Mouse (Mus musculus): ENCODE data around the gene Rftn1. TPM values are rescaled to one million over a fixed set of nuclear protein-coding genes. Genes with fewer than 3 reads are reported as not detected.

Rftn1 gene
- polyA plus RNA-seq, 1 experiment from 2014 or later = 13.9 TPM

DNA sequence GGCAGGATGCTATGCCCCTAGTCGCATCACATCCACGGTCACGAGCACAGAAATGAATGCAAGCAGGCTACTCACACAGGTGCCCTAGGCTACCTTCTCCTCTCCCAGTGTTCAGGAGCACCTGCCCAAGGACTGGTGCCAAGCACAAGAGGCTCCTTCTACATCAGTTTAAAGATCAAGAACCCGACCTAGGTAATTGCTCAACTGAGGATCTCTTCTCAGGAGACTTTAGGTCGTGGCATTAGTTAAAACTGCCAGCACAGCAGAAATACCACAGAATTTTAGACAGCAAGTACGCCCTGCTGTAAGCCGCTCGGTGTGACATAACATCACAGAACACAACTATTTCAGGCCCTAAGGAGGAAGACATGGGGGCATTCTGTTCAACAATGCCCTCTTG lies 100.7 kb downstream of the Rftn1 start:
- Histone ChIP-seq H3K4me1 (ENCODE audit: insufficient read depth, low read length) (no peaks in the 10 kb centered on the region), H3K4me2 (replicated peaks; ENCODE audit: low read depth, low read length) (no peak overlapping the region), H3K4me3 (ENCODE audit: low read length) (no peak overlapping the region), H3K9ac (replicated peaks; ENCODE audit: low read length) (no peak overlapping the region), H3K9me3 (ENCODE audit: low read length) (no peaks in the 10 kb centered on the region), H3K27me3 (ENCODE audit: insufficient read depth, low read length) (no peaks in the 10 kb centered on the region), H3K36me3 (ENCODE audit: insufficient read depth, low read length) (no peaks in the 10 kb centered on the region), H3K27ac (ENCODE audit: low read length) (no peak overlapping the region)
- no peak for ATAC-seq (ENCODE audit: low FRiP score, low TSS enrichment)
- 86% methylated on average over 8 of the region's 8 CpGs for whole genome bisulfite sequencing

DNA sequence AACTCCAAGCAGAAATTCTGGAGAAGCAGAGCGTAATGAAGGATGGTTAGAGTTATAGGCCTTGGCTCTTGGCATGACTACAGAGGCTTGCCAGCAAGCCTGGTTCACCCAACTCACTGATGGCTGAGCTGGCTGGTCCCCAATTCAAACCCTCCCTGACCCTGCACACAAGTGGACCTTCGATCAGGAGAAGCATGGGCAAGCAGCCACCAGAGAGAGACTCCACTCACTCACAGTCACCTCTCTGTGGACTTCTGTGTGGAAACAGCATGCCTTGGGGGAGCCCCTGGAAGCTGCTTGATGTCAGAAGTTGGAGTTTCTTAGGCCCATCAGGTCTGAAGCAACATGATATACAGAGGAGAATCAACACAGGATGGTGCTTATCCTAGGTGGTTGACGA lies 102.4 kb downstream of the Rftn1 start:
- no peaks in the 10 kb centered on the region for H3K9me3 ChIP-seq (ENCODE audit: low read length)
- no peak overlapping the region for H3K9ac ChIP-seq (replicated peaks; ENCODE audit: low read length)
- no peak overlapping the region for H3K4me3 ChIP-seq (ENCODE audit: low read length)
- H3K27ac ChIP-seq (ENCODE audit: low read length) = no peak overlapping the region
- 87% methylated on average over 3 of the region's 3 CpGs for WGBS
- no peaks in the 10 kb centered on the region for H3K27me3 ChIP-seq (ENCODE audit: insufficient read depth, low read length)
- no peaks in the 10 kb centered on the region for H3K36me3 ChIP-seq (ENCODE audit: insufficient read depth, low read length)
- no peaks in the 10 kb centered on the region for H3K4me1 ChIP-seq (ENCODE audit: insufficient read depth, low read length)
- H3K4me2 ChIP-seq (replicated peaks; ENCODE audit: low read depth, low read length) = no peak overlapping the region
- ATAC-seq (ENCODE audit: low FRiP score, low TSS enrichment) = no peak

- H3K4me1 ChIP-seq (ENCODE audit: insufficient read depth, low read length) = no peaks in the 10 kb centered on the region
- H3K36me3 ChIP-seq (ENCODE audit: insufficient read depth, low read length) = no peaks in the 10 kb centered on the region
- H3K27me3 ChIP-seq (ENCODE audit: insufficient read depth, low read length) = no peaks in the 10 kb centered on the region
- H3K4me3 ChIP-seq (ENCODE audit: low read length) = no peak overlapping the region
- ATAC-seq (ENCODE audit: low FRiP score, low TSS enrichment) = no peak
- WGBS = 56% methylated on average over 4 of the region's 4 CpGs
- no peaks in the 10 kb centered on the region for H3K9me3 ChIP-seq (ENCODE audit: low read length)
- no peak overlapping the region for H3K9ac ChIP-seq (replicated peaks; ENCODE audit: low read length)
- no peak overlapping the region for H3K27ac ChIP-seq (ENCODE audit: low read length)
- H3K4me2 ChIP-seq (replicated peaks; ENCODE audit: low read depth, low read length) = no peak overlapping the region
Measured at GRCm38 (mm10) chr17:50086887-50087286, 103.6 kb downstream of the Rftn1 start.

- Histone ChIP-seq H3K9ac (replicated peaks; ENCODE audit: low read length) (no peak overlapping the region), H3K4me3 (ENCODE audit: low read length) (no peak overlapping the region), H3K4me1 (ENCODE audit: insufficient read depth, low read length) (no peaks in the 10 kb centered on the region), H3K36me3 (ENCODE audit: insufficient read depth, low read length) (no peaks in the 10 kb centered on the region), H3K27ac (ENCODE audit: low read length) (no peak overlapping the region), H3K4me2 (replicated peaks; ENCODE audit: low read depth, low read length) (no peak overlapping the region), H3K27me3 (ENCODE audit: insufficient read depth, low read length) (no peaks in the 10 kb centered on the region), H3K9me3 (ENCODE audit: low read length) (no peaks in the 10 kb centered on the region)
- no peak for ATAC-seq (ENCODE audit: low FRiP score, low TSS enrichment)
- 89% methylated on average over 6 of the region's 6 CpGs for WGBS
Measured at GRCm38 (mm10) chr17:50084721-50085120, 105.8 kb downstream of the Rftn1 start.

DNA sequence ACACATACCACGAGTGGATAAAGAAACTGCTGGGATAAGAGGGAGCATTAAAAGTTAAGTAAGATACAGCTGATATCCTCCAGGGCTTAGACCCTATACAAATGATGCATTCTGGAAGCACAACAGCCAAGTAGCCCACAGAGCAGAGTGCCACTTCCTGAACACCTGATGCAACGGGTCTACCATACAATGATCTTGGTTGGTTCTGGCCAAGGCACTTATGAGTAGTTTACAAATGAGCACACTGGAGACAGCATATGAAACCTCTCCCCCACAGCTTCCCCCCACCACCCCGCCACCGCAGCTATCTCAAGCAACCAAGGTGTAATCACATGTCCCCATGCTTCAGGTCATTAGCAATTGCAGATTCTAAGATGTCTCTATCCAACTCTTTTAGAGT lies 106.5 kb downstream of the Rftn1 start:
- no peaks in the 10 kb centered on the region for H3K27me3 ChIP-seq (ENCODE audit: insufficient read depth, low read length)
- WGBS = 92% methylated on average over 4 of the region's 4 CpGs
- H3K4me3 ChIP-seq (ENCODE audit: low read length) = no peak overlapping the region
- no peak overlapping the region for H3K9ac ChIP-seq (replicated peaks; ENCODE audit: low read length)
- H3K9me3 ChIP-seq (ENCODE audit: low read length) = no peaks in the 10 kb centered on the region
- no peaks in the 10 kb centered on the region for H3K4me1 ChIP-seq (ENCODE audit: insufficient read depth, low read length)
- ATAC-seq (ENCODE audit: low FRiP score, low TSS enrichment) = no peak
- no peak overlapping the region for H3K4me2 ChIP-seq (replicated peaks; ENCODE audit: low read depth, low read length)
- no peaks in the 10 kb centered on the region for H3K36me3 ChIP-seq (ENCODE audit: insufficient read depth, low read length)
- H3K27ac ChIP-seq (ENCODE audit: low read length) = no peak overlapping the region

DNA sequence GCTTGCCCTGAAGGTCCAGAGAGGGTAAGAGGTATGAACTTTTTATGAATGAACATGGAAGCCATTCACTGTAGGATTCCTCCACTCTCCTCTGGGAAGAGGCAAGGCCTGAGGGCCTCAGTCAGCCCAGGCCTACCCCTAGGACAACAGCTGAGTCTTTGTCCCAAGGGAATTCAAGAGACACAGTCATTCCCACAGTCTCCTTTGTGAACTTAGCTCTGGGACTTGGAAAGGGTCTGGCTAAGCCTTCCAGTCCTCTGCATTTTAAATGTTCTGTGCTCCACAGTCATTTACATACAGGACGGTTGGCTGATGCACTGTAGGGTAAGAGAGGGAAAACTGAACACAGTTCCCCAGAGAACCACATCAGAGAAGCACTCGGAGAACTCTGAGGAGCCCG lies 107.5 kb downstream of the Rftn1 start:
- Histone ChIP-seq H3K36me3 (ENCODE audit: insufficient read depth, low read length) (no peaks in the 10 kb centered on the region), H3K9me3 (ENCODE audit: low read length) (no peaks in the 10 kb centered on the region), H3K27ac (ENCODE audit: low read length) (no peak overlapping the region), H3K27me3 (ENCODE audit: insufficient read depth, low read length) (no peaks in the 10 kb centered on the region), H3K4me2 (replicated peaks; ENCODE audit: low read depth, low read length) (no peak overlapping the region), H3K9ac (replicated peaks; ENCODE audit: low read length) (no peak overlapping the region), H3K4me3 (ENCODE audit: low read length) (no peak overlapping the region), H3K4me1 (ENCODE audit: insufficient read depth, low read length) (no peaks in the 10 kb centered on the region)
- 79% methylated on average over 3 of the region's 3 CpGs for WGBS
- no peak for ATAC-seq (ENCODE audit: low FRiP score, low TSS enrichment)

- H3K9ac ChIP-seq (replicated peaks; ENCODE audit: low read length) = no peak overlapping the region
- no peak for ATAC-seq (ENCODE audit: low FRiP score, low TSS enrichment)
- 81% methylated on average over 9 of the region's 9 CpGs for WGBS
- no peaks in the 10 kb centered on the region for H3K9me3 ChIP-seq (ENCODE audit: low read length)
- no peak overlapping the region for H3K4me2 ChIP-seq (replicated peaks; ENCODE audit: low read depth, low read length)
- H3K27me3 ChIP-seq (ENCODE audit: insufficient read depth, low read length) = no peaks in the 10 kb centered on the region
- H3K27ac ChIP-seq (ENCODE audit: low read length) = no peak overlapping the region
- no peaks in the 10 kb centered on the region for H3K36me3 ChIP-seq (ENCODE audit: insufficient read depth, low read length)
- H3K4me1 ChIP-seq (ENCODE audit: insufficient read depth, low read length) = no peaks in the 10 kb centered on the region
- H3K4me3 ChIP-seq (ENCODE audit: low read length) = no peak overlapping the region
Measured at GRCm38 (mm10) chr17:50081647-50082046, 108.8 kb downstream of the Rftn1 start.

- Histone ChIP-seq H3K4me1 (ENCODE audit: insufficient read depth, low read length) (no peaks in the 10 kb centered on the region), H3K9ac (replicated peaks; ENCODE audit: low read length) (no peak overlapping the region), H3K36me3 (ENCODE audit: insufficient read depth, low read length) (no peaks in the 10 kb centered on the region), H3K4me3 (ENCODE audit: low read length) (no peak overlapping the region), H3K4me2 (replicated peaks; ENCODE audit: low read depth, low read length) (no peak overlapping the region), H3K27ac (ENCODE audit: low read length) (no peak overlapping the region), H3K9me3 (ENCODE audit: low read length) (no peaks in the 10 kb centered on the region), H3K27me3 (ENCODE audit: insufficient read depth, low read length) (no peaks in the 10 kb centered on the region)
- ATAC-seq (ENCODE audit: low FRiP score, low TSS enrichment) = no peak
- WGBS = 84% methylated on average over 4 of the region's 4 CpGs
Measured at GRCm38 (mm10) chr17:50080991-50081390, 109.5 kb downstream of the Rftn1 start.

GRCm38 (mm10) chr17:50078749-50079148 lies 111.7 kb downstream of the Rftn1 start:
- Histone ChIP-seq H3K4me3 (ENCODE audit: low read length) (no peak overlapping the region), H3K4me1 (ENCODE audit: insufficient read depth, low read length) (no peaks in the 10 kb centered on the region), H3K4me2 (replicated peaks; ENCODE audit: low read depth, low read length) (no peak overlapping the region), H3K9ac (replicated peaks; ENCODE audit: low read length) (no peak overlapping the region), H3K36me3 (ENCODE audit: insufficient read depth, low read length) (no peaks in the 10 kb centered on the region), H3K9me3 (ENCODE audit: low read length) (no peaks in the 10 kb centered on the region), H3K27me3 (ENCODE audit: insufficient read depth, low read length) (no peaks in the 10 kb centered on the region), H3K27ac (ENCODE audit: low read length) (no peak overlapping the region)
- ATAC-seq (ENCODE audit: low FRiP score, low TSS enrichment) = no peak
- 94% methylated on average over 6 of the region's 6 CpGs for WGBS

- H3K27ac ChIP-seq (ENCODE audit: low read length) = no peak overlapping the region
- no peak overlapping the region for H3K9ac ChIP-seq (replicated peaks; ENCODE audit: low read length)
- no peak for ATAC-seq (ENCODE audit: low FRiP score, low TSS enrichment)
- no peak overlapping the region for H3K4me2 ChIP-seq (replicated peaks; ENCODE audit: low read depth, low read length)
- no peak overlapping the region for H3K4me3 ChIP-seq (ENCODE audit: low read length)
- H3K27me3 ChIP-seq (ENCODE audit: insufficient read depth, low read length) = no peaks in the 10 kb centered on the region
- H3K4me1 ChIP-seq (ENCODE audit: insufficient read depth, low read length) = 0 out of 2 replicates have a peak, but pooled peaks cover 4% of the 10 kb centered on the region
- no peaks in the 10 kb centered on the region for H3K9me3 ChIP-seq (ENCODE audit: low read length)
- no peaks in the 10 kb centered on the region for H3K36me3 ChIP-seq (ENCODE audit: insufficient read depth, low read length)
- 93% methylated on average over 23 of the region's 23 CpGs for WGBS
Measured at GRCm38 (mm10) chr17:50072982-50073965, 117.2 kb downstream of the Rftn1 start.

Data from kidney, embryonic 16.5 days (tissue).